11 mouse cellular contexts compared by ENCODE assay signal in genomic region chr4:131484607-131485111, GRCm38 (mm10).
A peak's percentile ranks its signal among the peaks of the same experiment; 100 is the strongest.
DNase-seq lines count a peak whose midpoint lies in the region; ATAC-seq and TF ChIP-seq lines count a peak whose summit lies in the region.
"Had no signal": no experiment of that assay in that cellular context is flagged by ENCODE, and none has a peak within 500 bp of the region (broad histone marks: within the 10 kb centered on the region; RNA-seq: fewer than 3 reads in every experiment).

No protein-coding gene starts in this region.

- H3K4me3 ChIP-seq in hindbrain, embryonic 11.5 days (ENCODE audit: low read depth, low read length), result no peak overlapping the region
- no peak overlapping the region for H3K4me3 ChIP-seq in midbrain, embryonic 14.5 days (replicated peaks; ENCODE audit: low read depth, low read length)
- H3K4me3 ChIP-seq in lung, adult 2 months (replicated peaks; ENCODE audit: extremely low read depth, low read depth, low read length), result no peak overlapping the region

- 37% methylated on average over 14 of the region's 14 CpGs for WGBS in hindbrain, embryonic 11.5 days
- 36% methylated on average over 14 of the region's 14 CpGs for WGBS in midbrain, embryonic 14.5 days
- 47% methylated on average over 14 of the region's 14 CpGs for WGBS in lung, adult 2 months

- TF ChIP-seq CTCF in brain, embryonic 14.5 days (IDR thresholded peaks at IDR 0.05; ENCODE audit: borderline replicate concordance, extremely low read depth, insufficient read depth, insufficient read length), result no peak
- TF ChIP-seq CTCF in lung, adult 2 months (IDR thresholded peaks at IDR 0.05; ENCODE audit: insufficient read depth, low read length), result no peak

- H3K27me3 ChIP-seq in hindbrain, embryonic 11.5 days (ENCODE audit: control insufficient read depth, insufficient read depth, low read length), result no peaks in the 10 kb centered on the region
- no peaks in the 10 kb centered on the region for H3K27me3 ChIP-seq in midbrain, embryonic 14.5 days (ENCODE audit: control insufficient read depth, insufficient read depth, low read length)

- no peaks in the 10 kb centered on the region for H3K36me3 ChIP-seq in hindbrain, embryonic 11.5 days (ENCODE audit: control insufficient read depth, insufficient read depth, low read length)
- no peaks in the 10 kb centered on the region for H3K36me3 ChIP-seq in midbrain, embryonic 14.5 days (ENCODE audit: control insufficient read depth, insufficient read depth, low read length)

- ATAC-seq in hindbrain, embryonic 11.5 days (ENCODE audit: low FRiP score), result no peak
- ATAC-seq in midbrain, embryonic 14.5 days (ENCODE audit: low FRiP score, low TSS enrichment), result no peak
- ATAC-seq in inflammation-experienced regulatory T-cells, adult 6 months, result no peak
- ATAC-seq: lung, postnatal 0 days had no signal

- H3K27ac ChIP-seq in hindbrain, embryonic 11.5 days (ENCODE audit: low read depth, low read length), result 0 out of 2 replicates have a peak overlapping the region, but pooled peaks have one; percentile 42
- H3K27ac ChIP-seq in midbrain, embryonic 14.5 days (replicated peaks; ENCODE audit: low read depth, low read length), result peak overlapping the region; percentile 62

- no peaks in the 10 kb centered on the region; the same call in none of the 2 replicates for H3K4me1 ChIP-seq in hindbrain, embryonic 11.5 days (replicated peaks; ENCODE audit: control insufficient read depth, insufficient read depth, low read length)
- peaks cover 30% of the 10 kb centered on the region for H3K4me1 ChIP-seq in midbrain, embryonic 14.5 days (ENCODE audit: control insufficient read depth, insufficient read depth, low read length)
- no peaks in the 10 kb centered on the region for H3K4me1 ChIP-seq in lung, adult 2 months (ENCODE audit: control insufficient read depth, insufficient read depth, low read length)

- H3K9me3 ChIP-seq in hindbrain, embryonic 11.5 days (ENCODE audit: control insufficient read depth, low read length), result no peaks in the 10 kb centered on the region
- H3K9me3 ChIP-seq in midbrain, embryonic 14.5 days (ENCODE audit: control insufficient read depth, low read length), result no peaks in the 10 kb centered on the region

- H3K9ac ChIP-seq in hindbrain, embryonic 11.5 days (ENCODE audit: low read depth, low read length), result no peak overlapping the region
- no peak overlapping the region for H3K9ac ChIP-seq in midbrain, embryonic 14.5 days (replicated peaks; ENCODE audit: low read length)

- H3K4me2 ChIP-seq in hindbrain, embryonic 11.5 days (replicated peaks; ENCODE audit: low read depth, low read length), result no peak overlapping the region
- no peak overlapping the region for H3K4me2 ChIP-seq in midbrain, embryonic 14.5 days (ENCODE audit: low read length)
- H3K4me2 ChIP-seq: heart, embryonic 11.5 days had no signal

- no peak for TF ChIP-seq POLR2A in brain, embryonic 14.5 days (IDR thresholded peaks at IDR 0.05; ENCODE audit: borderline replicate concordance, extremely low read depth, insufficient read depth, insufficient read length, poor library complexity, severe bottlenecking)
- no peak for TF ChIP-seq POLR2A in lung, adult 2 months (IDR thresholded peaks at IDR 0.05; ENCODE audit: borderline replicate concordance, extremely low read depth, low read depth, low read length)

- peak; percentile 72 for DNase-seq in brain, embryonic 14.5 days (ENCODE audit: low read depth)
- peak; percentile 58 to 64 for DNase-seq in cerebellum, postnatal 25 days
- DNase-seq in hindbrain, embryonic 11.5 days (ENCODE audit: low spot score), result peak; percentile 54
- peak; percentile 46 for DNase-seq in midbrain, embryonic 14.5 days
- no peak for DNase-seq in urinary bladder, postnatal 4 days (ENCODE audit: low spot score in 2 of 2)
- DNase-seq in lung, adult 2 months, result no peak
- DNase-seq: kidney, postnatal 4 days; thymus, postnatal 4 days had no signal

Comparison
In these comparisons a context has a peak if more than half of its experiments do, and no peak if none do; other contexts are left out.
1. DNase-seq: peak in brain, embryonic 14.5 days (single experiment), cerebellum, postnatal 25 days (2 of 2), hindbrain, embryonic 11.5 days (single experiment) and midbrain, embryonic 14.5 days (single experiment); none in urinary bladder, postnatal 4 days (0 of 2) and lung, adult 2 months (single experiment).